Mouse (Mus musculus): Measurements from ENCODE around the gene Vmn1r19.
"Not testable (repeated sequence)": the region's sequence is repeated elsewhere in the genome, so short reads cannot be mapped to it uniquely, and the experiment has no call there.

Vmn1r19 gene
- long read RNA-seq, experiment 1 = 0 reads
- long read RNA-seq, experiment 2 = 0 reads

DNA sequence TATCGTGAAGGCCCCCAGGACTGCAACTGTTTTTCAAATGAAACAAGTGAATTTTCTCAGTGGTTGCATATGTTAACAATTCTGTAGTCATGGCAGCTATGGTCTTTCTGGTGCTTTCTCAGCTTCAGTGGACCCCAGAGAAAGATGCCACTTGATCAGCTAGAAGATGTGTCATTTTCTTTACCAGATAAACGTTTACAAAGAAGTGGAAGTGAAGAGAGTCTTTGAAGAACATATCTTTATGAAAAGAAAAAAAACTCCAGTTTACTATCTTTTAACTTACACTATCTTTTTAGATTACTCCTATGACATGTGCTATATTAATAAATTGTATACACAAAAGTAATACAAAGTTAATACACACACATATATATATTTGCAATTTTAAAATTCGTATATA lies at the start of gene Vmn1r19:
Gene Vmn1r19 (plus strand): TSS at position 301 of the 400 bp plus-strand sequence.
- intact Hi-C loops (cut with DNase I) = not testable (repeated sequence)

DNA sequence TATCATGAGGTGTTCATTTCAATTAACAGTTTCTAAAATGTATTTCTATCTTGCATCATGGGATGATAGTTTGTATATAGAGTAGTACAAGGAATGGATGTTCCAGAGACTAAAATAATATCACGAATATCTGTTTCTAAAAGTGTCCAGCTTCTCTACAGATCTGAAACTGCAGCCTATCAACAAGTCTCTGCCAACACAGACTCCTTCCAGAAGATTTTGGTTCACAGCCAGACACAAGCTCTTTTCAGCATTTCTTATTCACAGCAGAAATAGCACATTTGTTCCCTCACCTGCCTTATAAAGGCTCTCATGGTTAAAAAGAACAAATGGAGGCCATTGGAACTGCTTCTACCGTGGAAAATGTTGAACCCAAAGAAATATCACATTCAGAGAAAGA lies 46.7 kb upstream of the Vmn1r19 start:
- intact Hi-C loops (cut with DNase I) = no loop called here

GRCm38 (mm10) chr6:57363627-57364026 lies 40.0 kb upstream of the Vmn1r19 start, which contains the start of gene Vmn1r17:
TSS of gene Vmn1r17 (minus strand) at chr6:57363727.
- intact Hi-C loops (cut with DNase I) = no loop called here

GRCm38 (mm10) chr6:57365866-57366265 lies 37.7 kb upstream of the Vmn1r19 start:
- intact Hi-C loops (cut with DNase I) = not testable (repeated sequence)

GRCm38 (mm10) chr6:57367496-57367895 lies 36.1 kb upstream of the Vmn1r19 start:
- intact Hi-C loops (cut with DNase I) = no loop called here

DNA sequence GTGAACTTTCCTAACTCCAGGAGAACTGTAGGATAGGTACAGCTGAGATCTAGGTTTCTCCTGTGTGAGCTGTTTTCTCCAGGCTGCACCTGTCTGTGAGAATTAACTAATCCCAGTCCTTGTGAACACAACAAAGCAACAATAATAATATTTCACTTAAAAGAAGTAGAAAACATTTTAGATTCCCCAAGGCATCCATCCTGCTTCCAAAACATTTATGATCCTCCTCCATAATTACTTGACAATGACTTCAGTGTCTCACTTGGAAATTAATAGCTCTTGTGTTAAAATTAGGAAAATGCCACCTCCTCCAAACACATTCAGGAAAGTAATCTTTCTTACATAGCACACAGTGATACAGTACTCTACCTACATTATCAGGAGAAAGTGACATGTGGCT lies 7.9 kb upstream of the Vmn1r19 start, which contains the start of gene Vmn1r18:
Gene Vmn1r18 (minus strand): TSS at position 101 of the 400 bp plus-strand sequence.
- intact Hi-C loops (cut with DNase I) = no loop called here

GRCm38 (mm10) chr6:57428630-57429029 lies 25.1 kb downstream of the Vmn1r19 start, which contains the start of gene Vmn1r20:
TSS of gene Vmn1r20 (plus strand) at chr6:57428930.
- intact Hi-C loops (cut with DNase I) = no loop called here

DNA sequence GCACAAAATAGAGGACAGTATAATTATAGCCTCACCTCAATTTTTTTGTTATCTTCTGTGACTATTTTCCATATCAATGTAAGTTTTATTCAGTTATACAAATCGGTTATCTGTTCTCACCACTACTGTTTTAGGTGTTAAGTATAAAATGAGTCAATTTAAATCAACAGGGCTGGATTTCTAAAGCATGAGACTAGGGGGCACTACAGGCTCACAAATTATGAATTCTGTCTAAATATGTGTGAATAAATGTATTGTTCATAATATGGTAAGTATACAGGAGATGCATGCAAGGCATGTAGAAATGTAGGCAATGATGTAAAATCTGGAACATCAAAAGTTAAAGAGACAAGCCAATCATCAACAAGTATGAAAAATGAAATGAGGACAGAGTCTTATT lies 27.6 kb downstream of the Vmn1r19 start:
- intact Hi-C loops (cut with DNase I) = loop anchor here (2.0 kb wide), 1 partner anchor 140 kb away; no protein-coding TSS in a partner anchor

Data from adrenal gland (tissue).